In genomic region chr17:47522536-47522935, GRCm38 (mm10) we compare ENCODE assay signal across 8 mouse cellular contexts. TPM values are rescaled to one million over a fixed set of nuclear protein-coding genes. Genes with fewer than 3 reads are reported as not detected.
DNase-seq lines count a peak whose midpoint lies in the region; ATAC-seq and TF ChIP-seq lines count a peak whose summit lies in the region.

No protein-coding gene starts in this region.

- no peak overlapping the region for H3K4me3 ChIP-seq in neural tube, embryonic 11.5 days (ENCODE audit: low read depth, low read length)
- H3K4me3 ChIP-seq in forebrain, embryonic 15.5 days = no peak overlapping the region
- no peak overlapping the region for H3K4me3 ChIP-seq in limb, embryonic 14.5 days (replicated peaks; ENCODE audit: low read length)
- H3K4me3 ChIP-seq in stomach, embryonic 16.5 days (replicated peaks; ENCODE audit: low read length) = no peak overlapping the region

- TF ChIP-seq POLR2A in limb, embryonic 14.5 days (IDR thresholded peaks at IDR 0.05; ENCODE audit: borderline replicate concordance, extremely low read depth, insufficient read depth, insufficient read length) = no peak

- no peak overlapping the region for H3K9ac ChIP-seq in neural tube, embryonic 11.5 days (ENCODE audit: low read length)
- no peak overlapping the region for H3K9ac ChIP-seq in forebrain, embryonic 15.5 days (replicated peaks)
- H3K9ac ChIP-seq in limb, embryonic 14.5 days (ENCODE audit: low read depth, low read length, severe bottlenecking) = no peak overlapping the region
- peak overlapping the region; percentile 54 for H3K9ac ChIP-seq in stomach, embryonic 16.5 days (ENCODE audit: low read length)

- no peaks in the 10 kb centered on the region for H3K27me3 ChIP-seq in neural tube, embryonic 11.5 days (ENCODE audit: control insufficient read depth, insufficient read depth, low read length)
- H3K27me3 ChIP-seq in forebrain, embryonic 15.5 days = no peaks in the 10 kb centered on the region
- H3K27me3 ChIP-seq in limb, embryonic 14.5 days (ENCODE audit: control insufficient read depth, insufficient read depth, low read length) = no peaks in the 10 kb centered on the region
- H3K27me3 ChIP-seq in stomach, embryonic 16.5 days (ENCODE audit: control insufficient read depth, insufficient read depth, low read length) = no peaks in the 10 kb centered on the region

- no peak for DNase-seq in neural tube, embryonic 11.5 days (ENCODE audit: low spot score)
- DNase-seq in neural tube, embryonic 10.5 days (ENCODE audit: extremely low spot score, low spot score) = no peak
- DNase-seq in limb, embryonic 14.5 days (ENCODE audit: low spot score) = no peak
- no peak for DNase-seq in urinary bladder, adult 18-20 months (ENCODE audit: low spot score in 2 of 2)
- no peak for DNase-seq in adrenal gland, postnatal 10 days

- H3K4me1 ChIP-seq in neural tube, embryonic 11.5 days (ENCODE audit: control insufficient read depth, insufficient read depth, low read length) = peaks cover 18% of the 10 kb centered on the region
- H3K4me1 ChIP-seq in forebrain, embryonic 15.5 days = peaks cover 13% of the 10 kb centered on the region
- peaks cover 44% of the 10 kb centered on the region for H3K4me1 ChIP-seq in limb, embryonic 14.5 days (ENCODE audit: control insufficient read depth, insufficient read depth, low read length)
- H3K4me1 ChIP-seq in stomach, embryonic 16.5 days (ENCODE audit: control insufficient read depth, insufficient read depth, low read length) = peaks cover 59% of the 10 kb centered on the region

- ATAC-seq in neural tube, embryonic 11.5 days (ENCODE audit: insufficient read depth, low FRiP score, low TSS enrichment) = no peak
- ATAC-seq in forebrain, embryonic 15.5 days (replicated peaks) = no peak
- no peak for ATAC-seq in limb, embryonic 14.5 days (ENCODE audit: low FRiP score, low read depth)
- no peak for ATAC-seq in stomach, embryonic 16.5 days (ENCODE audit: insufficient read depth, low FRiP score)
- no peak for ATAC-seq in monocyte, adult 5-6 weeks (replicated peaks; ENCODE audit: insufficient number of reproducible peaks, low FRiP score, low TSS enrichment, poor library complexity, severe bottlenecking)

- peak overlapping the region; percentile 75 for H3K27ac ChIP-seq in neural tube, embryonic 11.5 days (ENCODE audit: low read depth, low read length)
- H3K27ac ChIP-seq in forebrain, embryonic 15.5 days (replicated peaks) = peak overlapping the region; percentile 88
- peak overlapping the region; percentile 79 for H3K27ac ChIP-seq in limb, embryonic 14.5 days (replicated peaks; ENCODE audit: low read depth, low read length)
- peak overlapping the region; percentile 95 for H3K27ac ChIP-seq in stomach, embryonic 16.5 days (ENCODE audit: low read length)

- no peaks in the 10 kb centered on the region for H3K9me3 ChIP-seq in neural tube, embryonic 11.5 days (ENCODE audit: control insufficient read depth, low read length)
- H3K9me3 ChIP-seq in forebrain, embryonic 15.5 days = no peaks in the 10 kb centered on the region
- H3K9me3 ChIP-seq in limb, embryonic 14.5 days (ENCODE audit: control insufficient read depth, low read length) = no peaks in the 10 kb centered on the region
- H3K9me3 ChIP-seq in stomach, embryonic 16.5 days (replicated peaks; ENCODE audit: control insufficient read depth, low read length) = no peaks in the 10 kb centered on the region

- H3K36me3 ChIP-seq in neural tube, embryonic 11.5 days (ENCODE audit: control insufficient read depth, insufficient read depth, low read length) = no peaks in the 10 kb centered on the region
- H3K36me3 ChIP-seq in forebrain, embryonic 15.5 days = no peaks in the 10 kb centered on the region
- H3K36me3 ChIP-seq in limb, embryonic 14.5 days (ENCODE audit: control insufficient read depth, insufficient read depth, low read length) = no peaks in the 10 kb centered on the region
- H3K36me3 ChIP-seq in stomach, embryonic 16.5 days (ENCODE audit: control insufficient read depth, insufficient read depth, low read length) = no peaks in the 10 kb centered on the region

- WGBS in neural tube, embryonic 11.5 days = 77% methylated on average over 4 of the region's 4 CpGs
- WGBS in forebrain, embryonic 15.5 days = 76% methylated on average over 4 of the region's 4 CpGs
- WGBS in limb, embryonic 14.5 days = 50% methylated on average over 4 of the region's 4 CpGs
- 39% methylated on average over 4 of the region's 4 CpGs for WGBS in stomach, embryonic 16.5 days

- no peak overlapping the region for H3K4me2 ChIP-seq in neural tube, embryonic 11.5 days (ENCODE audit: low read depth)
- H3K4me2 ChIP-seq in forebrain, embryonic 15.5 days (replicated peaks) = no peak overlapping the region
- peak overlapping the region; percentile 39; the same call in 1 of the 2 replicates for H3K4me2 ChIP-seq in limb, embryonic 14.5 days (replicated peaks; ENCODE audit: low read depth, low read length, severe bottlenecking)
- H3K4me2 ChIP-seq in stomach, embryonic 16.5 days (ENCODE audit: low read depth, low read length) = peak overlapping the region; percentile 38; the same call in 1 of the 2 replicates

RNA-seq across cellular contexts. Expression of gene Ccnd3, which starts 17.7 kb away (rescaled TPM):
- 260 TPM in 2 replicates for polyA plus RNA-seq in neural tube, embryonic 11.5 days (2014; fragmentation: Nextera tagmentation; extraction: Ambion mirVana)
- 59.8 and 64.4 TPM in 2 replicates for polyA plus RNA-seq in forebrain, embryonic 15.5 days (2015; fragmentation: Nextera tagmentation; extraction: Ambion mirVana)
- 349 and 415 TPM in 2 replicates for polyA plus RNA-seq in limb, embryonic 14.5 days (2012; rRNA removed)
- polyA plus RNA-seq in limb, embryonic 14.5 days (2014; fragmentation: Nextera tagmentation; extraction: Ambion mirVana) = 513 and 520 TPM in 2 replicates
- polyA plus RNA-seq in stomach, embryonic 16.5 days (2015; fragmentation: Nextera tagmentation; extraction: Ambion mirVana) = 334 and 340 TPM in 2 replicates
- 152 to 227 TPM (median 161 TPM) in 3 replicates for total RNA-seq in monocyte, adult 5-6 weeks (2017)
- total RNA-seq in adrenal gland, postnatal 10 days (2021) = 100 to 1,000 TPM; 178 to 185 TPM

RNA-seq across cellular contexts. Expression of gene Taf8, which starts 20.4 kb away (rescaled TPM):
- polyA plus RNA-seq in neural tube, embryonic 11.5 days (2014; fragmentation: Nextera tagmentation; extraction: Ambion mirVana) = 25.3 and 27.5 TPM in 2 replicates
- polyA plus RNA-seq in forebrain, embryonic 15.5 days (2015; fragmentation: Nextera tagmentation; extraction: Ambion mirVana) = 25.2 and 26.2 TPM in 2 replicates
- polyA plus RNA-seq in limb, embryonic 14.5 days (2012; rRNA removed) = 46.4 and 52.2 TPM in 2 replicates
- 26.3 and 29.2 TPM in 2 replicates for polyA plus RNA-seq in limb, embryonic 14.5 days (2014; fragmentation: Nextera tagmentation; extraction: Ambion mirVana)
- 25.7 and 27.3 TPM in 2 replicates for polyA plus RNA-seq in stomach, embryonic 16.5 days (2015; fragmentation: Nextera tagmentation; extraction: Ambion mirVana)
- 67.5 to 90.9 TPM (median 77.3 TPM) in 3 replicates for total RNA-seq in monocyte, adult 5-6 weeks (2017)
- total RNA-seq in adrenal gland, postnatal 10 days (2021) = 10 to 100 TPM; 15.4 to 19.1 TPM

Comparison
In these comparisons a context has a peak if more than half of its experiments do, and no peak if none do; other contexts are left out.
1. H3K4me2 ChIP-seq: peak in limb, embryonic 14.5 days (single experiment) and stomach, embryonic 16.5 days (single experiment); none in neural tube, embryonic 11.5 days (single experiment) and forebrain, embryonic 15.5 days (single experiment).
2. Peak in every context shown above with its lines, with median percentiles within 50 percentile points of each other: H3K27ac ChIP-seq.